Mouse (Mus musculus): ENCODE data around the gene Epas1. TPM values are rescaled to one million over a fixed set of nuclear protein-coding genes. Genes with fewer than 3 reads are reported as not detected.

The Epas1 gene
- polyA plus RNA-seq, 1 experiment from 2014 or later, result 6.7 TPM

GRCm38 (mm10) chr17:86761859-86762258, 8.4 kb downstream of the Epas1 start:
- no peaks in the 10 kb centered on the region for H3K4me1 ChIP-seq (ENCODE audit: control insufficient read depth, insufficient read depth, low read length)
- H3K9me3 ChIP-seq (replicated peaks; ENCODE audit: control insufficient read depth, low read length), result no peaks in the 10 kb centered on the region
- H3K36me3 ChIP-seq (replicated peaks; ENCODE audit: control insufficient read depth, insufficient read depth, low read depth, low read length), result no peaks in the 10 kb centered on the region
- DNase-seq (ENCODE audit: low spot score), result no peak
- no peak overlapping the region for H3K27ac ChIP-seq (replicated peaks; ENCODE audit: low read depth, low read length)
- no peak for ATAC-seq (replicated peaks; ENCODE audit: insufficient number of reproducible peaks, low FRiP score, low TSS enrichment, low read depth)
- no peak overlapping the region for H3K9ac ChIP-seq (replicated peaks; ENCODE audit: low read length)
- H3K27me3 ChIP-seq (ENCODE audit: control insufficient read depth, insufficient read depth, low read length), result no peaks in the 10 kb centered on the region
- no peak overlapping the region for H3K4me2 ChIP-seq (ENCODE audit: low read depth, low read length)
- H3K4me3 ChIP-seq (ENCODE audit: low read depth, low read length), result no peak overlapping the region
- 78% methylated on average over 5 of the region's 5 CpGs for WGBS

- WGBS, result 79% methylated on average over 11 of the region's 11 CpGs
- Histone ChIP-seq H3K9ac (replicated peaks; ENCODE audit: low read length) (no peak overlapping the region), H3K27me3 (ENCODE audit: control insufficient read depth, insufficient read depth, low read length) (no peaks in the 10 kb centered on the region), H3K4me1 (ENCODE audit: control insufficient read depth, insufficient read depth, low read length) (no peaks in the 10 kb centered on the region), H3K9me3 (replicated peaks; ENCODE audit: control insufficient read depth, low read length) (no peaks in the 10 kb centered on the region), H3K36me3 (replicated peaks; ENCODE audit: control insufficient read depth, insufficient read depth, low read depth, low read length) (no peaks in the 10 kb centered on the region), H3K4me3 (ENCODE audit: low read depth, low read length) (no peak overlapping the region), H3K27ac (replicated peaks; ENCODE audit: low read depth, low read length) (no peak overlapping the region), H3K4me2 (ENCODE audit: low read depth, low read length) (no peak overlapping the region)
- DNase-seq (ENCODE audit: low spot score) (no peak), ATAC-seq (replicated peaks; ENCODE audit: insufficient number of reproducible peaks, low FRiP score, low TSS enrichment, low read depth) (no peak)
These were observed 9.2 kb downstream of the Epas1 start for GRCm38 (mm10) chr17:86762479-86763242.

- H3K36me3 ChIP-seq (replicated peaks; ENCODE audit: control insufficient read depth, insufficient read depth, low read depth, low read length), result no peaks in the 10 kb centered on the region
- no peak overlapping the region for H3K4me3 ChIP-seq (ENCODE audit: low read depth, low read length)
- no peak overlapping the region for H3K9ac ChIP-seq (replicated peaks; ENCODE audit: low read length)
- ATAC-seq (replicated peaks; ENCODE audit: insufficient number of reproducible peaks, low FRiP score, low TSS enrichment, low read depth), result no peak
- no peaks in the 10 kb centered on the region for H3K9me3 ChIP-seq (replicated peaks; ENCODE audit: control insufficient read depth, low read length)
- no peak overlapping the region for H3K4me2 ChIP-seq (ENCODE audit: low read depth, low read length)
- H3K4me1 ChIP-seq (ENCODE audit: control insufficient read depth, insufficient read depth, low read length), result no peaks in the 10 kb centered on the region
- H3K27me3 ChIP-seq (ENCODE audit: control insufficient read depth, insufficient read depth, low read length), result no peaks in the 10 kb centered on the region
- no peak overlapping the region for H3K27ac ChIP-seq (replicated peaks; ENCODE audit: low read depth, low read length)
- DNase-seq (ENCODE audit: low spot score), result no peak
- WGBS, result 91% methylated on average over 8 of the region's 8 CpGs
These were observed 12.4 kb downstream of the Epas1 start for GRCm38 (mm10) chr17:86765762-86766404.

GRCm38 (mm10) chr17:86766412-86766811, 12.9 kb downstream of the Epas1 start:
- DNase-seq (ENCODE audit: low spot score), result no peak
- Histone ChIP-seq H3K9ac (replicated peaks; ENCODE audit: low read length) (no peak overlapping the region), H3K4me1 (ENCODE audit: control insufficient read depth, insufficient read depth, low read length) (no peaks in the 10 kb centered on the region), H3K9me3 (replicated peaks; ENCODE audit: control insufficient read depth, low read length) (no peaks in the 10 kb centered on the region), H3K4me3 (ENCODE audit: low read depth, low read length) (no peak overlapping the region), H3K36me3 (replicated peaks; ENCODE audit: control insufficient read depth, insufficient read depth, low read depth, low read length) (no peaks in the 10 kb centered on the region), H3K27ac (replicated peaks; ENCODE audit: low read depth, low read length) (no peak overlapping the region), H3K27me3 (ENCODE audit: control insufficient read depth, insufficient read depth, low read length) (no peaks in the 10 kb centered on the region), H3K4me2 (ENCODE audit: low read depth, low read length) (no peak overlapping the region)
- ATAC-seq (replicated peaks; ENCODE audit: insufficient number of reproducible peaks, low FRiP score, low TSS enrichment, low read depth), result no peak
- WGBS, result 91% methylated on average over 4 of the region's 4 CpGs

- Histone ChIP-seq H3K27ac (replicated peaks; ENCODE audit: low read depth, low read length) (no peak overlapping the region), H3K9ac (replicated peaks; ENCODE audit: low read length) (no peak overlapping the region), H3K4me2 (ENCODE audit: low read depth, low read length) (no peak overlapping the region), H3K9me3 (replicated peaks; ENCODE audit: control insufficient read depth, low read length) (no peaks in the 10 kb centered on the region), H3K27me3 (ENCODE audit: control insufficient read depth, insufficient read depth, low read length) (no peaks in the 10 kb centered on the region), H3K36me3 (replicated peaks; ENCODE audit: control insufficient read depth, insufficient read depth, low read depth, low read length) (no peaks in the 10 kb centered on the region), H3K4me3 (ENCODE audit: low read depth, low read length) (no peak overlapping the region), H3K4me1 (ENCODE audit: control insufficient read depth, insufficient read depth, low read length) (no peaks in the 10 kb centered on the region)
- no peak for DNase-seq (ENCODE audit: low spot score)
- WGBS, result 69% methylated on average over 7 of the region's 7 CpGs
- no peak for ATAC-seq (replicated peaks; ENCODE audit: insufficient number of reproducible peaks, low FRiP score, low TSS enrichment, low read depth)
These were observed 15.1 kb downstream of the Epas1 start for GRCm38 (mm10) chr17:86768596-86768995.

- Histone ChIP-seq H3K36me3 (replicated peaks; ENCODE audit: control insufficient read depth, insufficient read depth, low read depth, low read length) (no peaks in the 10 kb centered on the region), H3K9ac (replicated peaks; ENCODE audit: low read length) (no peak overlapping the region), H3K27ac (replicated peaks; ENCODE audit: low read depth, low read length) (no peak overlapping the region), H3K27me3 (ENCODE audit: control insufficient read depth, insufficient read depth, low read length) (no peaks in the 10 kb centered on the region), H3K4me3 (ENCODE audit: low read depth, low read length) (no peak overlapping the region), H3K4me2 (ENCODE audit: low read depth, low read length) (no peak overlapping the region), H3K9me3 (replicated peaks; ENCODE audit: control insufficient read depth, low read length) (no peaks in the 10 kb centered on the region), H3K4me1 (ENCODE audit: control insufficient read depth, insufficient read depth, low read length) (no peaks in the 10 kb centered on the region)
- ATAC-seq (replicated peaks; ENCODE audit: insufficient number of reproducible peaks, low FRiP score, low TSS enrichment, low read depth), result no peak
- WGBS, result 77% methylated on average over 16 of the region's 16 CpGs
- DNase-seq (ENCODE audit: low spot score), result no peak
These were observed 16.1 kb downstream of the Epas1 start for GRCm38 (mm10) chr17:86769330-86770211.

- H3K9ac ChIP-seq (replicated peaks; ENCODE audit: low read length), result no peak overlapping the region
- DNase-seq (ENCODE audit: low spot score) (no peak), ATAC-seq (replicated peaks; ENCODE audit: insufficient number of reproducible peaks, low FRiP score, low TSS enrichment, low read depth) (no peak)
- H3K27ac ChIP-seq (replicated peaks; ENCODE audit: low read depth, low read length), result no peak overlapping the region
- H3K9me3 ChIP-seq (replicated peaks; ENCODE audit: control insufficient read depth, low read length), result no peaks in the 10 kb centered on the region
- no peaks in the 10 kb centered on the region for H3K4me1 ChIP-seq (ENCODE audit: control insufficient read depth, insufficient read depth, low read length)
- H3K4me2 ChIP-seq (ENCODE audit: low read depth, low read length), result no peak overlapping the region
- no peak overlapping the region for H3K4me3 ChIP-seq (ENCODE audit: low read depth, low read length)
- no peaks in the 10 kb centered on the region for H3K36me3 ChIP-seq (replicated peaks; ENCODE audit: control insufficient read depth, insufficient read depth, low read depth, low read length)
- 64% methylated on average over 5 of the region's 5 CpGs for WGBS
- no peaks in the 10 kb centered on the region for H3K27me3 ChIP-seq (ENCODE audit: control insufficient read depth, insufficient read depth, low read length)
These were observed 17.3 kb downstream of the Epas1 start for GRCm38 (mm10) chr17:86770848-86771247.
